Mouse (Mus musculus) ES-Bruce4 (cell line): ENCODE results near the gene Car10. TPM values are rescaled to one million over a fixed set of nuclear protein-coding genes. Genes with fewer than 3 reads are reported as not detected.

Experiments used
- H3K27ac ChIP-seq: 2 replicates; pipeline ENCODE4 v1.5.1; 2012; ENCODE audit warnings: low read length, inconsistent platforms; ENCODE audit not compliant: insufficient read depth
- H3K27me3 ChIP-seq: 2 replicates; pipeline ENCODE4 v1.6.1; 2012; ENCODE audit warnings: mild to moderate bottlenecking, low read length, inconsistent platforms; ENCODE audit not compliant: control insufficient read depth, poor library complexity, insufficient read depth, severe bottlenecking
- H3K36me3 ChIP-seq: 2 replicates; pipeline ENCODE4 v1.6.1; 2012; ENCODE audit warnings: inconsistent platforms, mild to moderate bottlenecking, low read length, moderate library complexity; ENCODE audit not compliant: control insufficient read depth, poor library complexity, insufficient read depth, severe bottlenecking
- H3K4me1 ChIP-seq: one replicate; pipeline ENCODE4 v1.8.1; 2011; ENCODE audit warnings: low read length; ENCODE audit not compliant: control insufficient read depth, insufficient read depth
- H3K4me3 ChIP-seq: 2 replicates; pipeline ENCODE4 v1.5.1; 2011; ENCODE audit warnings: low read depth, mild to moderate bottlenecking, low read length
- H3K9ac ChIP-seq: 2 replicates; pipeline ENCODE4 v1.6.1; 2012; ENCODE audit warnings: low read depth, mild to moderate bottlenecking, inconsistent platforms; ENCODE audit not compliant: poor library complexity, severe bottlenecking
- H3K9me3 ChIP-seq: replicated peaks from 2 replicates; pipeline ENCODE4 v1.6.1; 2012; ENCODE audit warnings: mild to moderate bottlenecking, low read length, inconsistent platforms; ENCODE audit not compliant: control insufficient read depth, poor library complexity, insufficient read depth, severe bottlenecking
- CTCF ChIP-seq: IDR thresholded peaks from one replicate; pipeline ENCODE4 v1.8.1; 2011; ENCODE audit warnings: low read depth, low read length
- EP300 ChIP-seq: IDR thresholded peaks from 2 replicates; pipeline ENCODE4 v1.6.1; 2011; ENCODE audit warnings: low read depth, low read length; ENCODE audit not compliant: insufficient read depth
- POLR2A ChIP-seq: IDR thresholded peaks from one replicate; pipeline ENCODE4 v1.8.1; 2011; ENCODE audit warnings: low read length; ENCODE audit not compliant: insufficient read depth
- polyA plus RNA-seq: library from polyadenylated mRNA; stranded (reverse); fragments of >200 nt; gene quantifications from 2 replicates; pipeline ENCODE4 v1.2.4, GENCODE M21; 2011; ENCODE audit warnings: low read depth; ENCODE audit not compliant: missing spikeins, insufficient read depth, insufficient read length

Gene Car10
- polyA plus RNA-seq, 1 experiment = not detected

DNA sequence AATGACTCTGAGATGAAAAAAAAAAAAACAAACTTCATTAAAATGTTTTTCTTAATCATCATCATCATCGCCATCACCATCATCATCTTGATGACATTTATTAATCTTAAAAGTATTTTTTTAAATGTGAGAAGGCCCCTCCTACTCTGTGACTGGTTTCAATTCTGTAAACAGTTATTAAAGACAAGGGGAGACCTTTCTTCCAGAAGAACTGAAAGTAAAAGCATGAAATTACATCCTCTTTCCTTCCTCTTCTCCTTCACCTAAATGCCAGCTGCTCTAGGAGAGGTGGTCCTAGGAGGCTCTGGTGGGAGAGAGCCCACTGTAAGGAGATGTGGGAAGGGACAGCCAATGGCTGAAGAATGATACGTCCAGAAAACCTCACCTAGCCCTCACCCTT, 415.0 kb downstream of the Car10 start:
- Histone ChIP-seq H3K27me3 (no peaks in the 10 kb centered on the region), H3K27ac (no peak overlapping the region), H3K9ac (no peak overlapping the region), H3K36me3 (no peaks in the 10 kb centered on the region), H3K4me1 (no peaks in the 10 kb centered on the region), H3K9me3 (no peaks in the 10 kb centered on the region), H3K4me3 (no peak overlapping the region)
- no peak for TF ChIP-seq CTCF
- TF ChIP-seq EP300 = no peak
- TF ChIP-seq POLR2A = no peak

DNA sequence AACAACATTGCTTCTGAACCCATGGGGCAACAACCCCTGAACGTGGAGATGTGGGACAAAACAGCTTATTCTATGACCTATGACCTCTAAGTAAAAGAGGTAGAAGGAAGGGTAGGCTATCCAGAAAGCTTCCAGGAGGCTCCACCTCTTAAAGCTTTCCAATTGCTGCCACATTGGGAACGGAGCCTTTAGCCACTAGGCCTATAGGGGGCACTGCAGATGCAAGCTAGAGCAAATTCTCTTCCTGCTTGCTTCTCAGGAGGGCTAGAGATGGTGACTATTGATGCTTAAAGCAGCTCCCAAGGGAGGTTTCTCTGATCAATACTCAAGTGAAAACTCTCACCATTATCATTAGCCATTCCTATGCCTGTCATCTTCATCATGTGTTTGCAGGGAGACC, 416.6 kb downstream of the Car10 start:
- no peaks in the 10 kb centered on the region for H3K4me1 ChIP-seq
- H3K9ac ChIP-seq = no peak overlapping the region
- no peaks in the 10 kb centered on the region for H3K27me3 ChIP-seq
- H3K4me3 ChIP-seq = no peak overlapping the region
- H3K27ac ChIP-seq = no peak overlapping the region
- peak; percentile 42 for TF ChIP-seq CTCF
- TF ChIP-seq POLR2A = no peak
- TF ChIP-seq EP300 = no peak
- H3K9me3 ChIP-seq = no peaks in the 10 kb centered on the region
- no peaks in the 10 kb centered on the region for H3K36me3 ChIP-seq

DNA sequence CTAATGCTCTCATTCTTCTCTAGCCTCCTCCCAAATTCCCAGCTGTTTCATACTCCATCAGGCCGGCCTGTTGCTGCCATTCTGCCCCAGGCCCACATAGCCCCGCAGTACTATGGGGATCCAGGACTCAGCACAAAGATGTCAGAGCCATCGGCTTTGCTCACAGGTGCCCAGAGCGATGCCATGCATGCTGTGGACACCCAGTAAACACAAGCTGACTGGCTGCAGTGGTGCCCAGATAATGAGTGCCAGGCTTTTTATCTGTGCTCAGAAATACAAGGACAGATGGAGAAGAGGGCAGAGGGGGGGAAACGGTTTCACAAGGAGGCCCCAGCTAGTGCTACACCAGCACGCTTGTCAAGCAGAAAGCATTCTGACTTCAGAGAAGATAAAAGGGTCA, 417.7 kb downstream of the Car10 start:
- H3K27ac ChIP-seq = no peak overlapping the region
- H3K4me3 ChIP-seq = no peak overlapping the region
- no peaks in the 10 kb centered on the region for H3K36me3 ChIP-seq
- H3K9me3 ChIP-seq = no peaks in the 10 kb centered on the region
- no peak overlapping the region for H3K9ac ChIP-seq
- no peaks in the 10 kb centered on the region for H3K4me1 ChIP-seq
- no peaks in the 10 kb centered on the region for H3K27me3 ChIP-seq
- TF ChIP-seq CTCF = no peak

DNA sequence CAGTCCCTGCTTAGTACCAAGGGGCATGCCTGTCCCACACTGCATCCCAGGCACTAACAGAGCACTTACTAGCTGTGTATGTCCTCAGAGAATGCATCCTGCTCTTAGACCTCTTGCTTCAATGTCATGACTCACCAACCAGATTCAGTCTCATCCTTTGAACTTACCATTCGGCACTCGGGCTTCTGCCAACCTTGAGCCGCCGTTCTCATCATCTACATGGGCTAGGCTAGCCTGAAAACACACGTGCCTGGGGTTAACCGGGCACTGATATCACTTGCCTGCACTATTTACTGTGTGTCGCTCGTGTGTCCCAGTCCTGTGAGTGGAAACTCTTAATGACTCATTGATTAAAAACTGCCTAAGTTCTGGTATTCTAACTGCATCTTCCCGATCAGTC, 418.4 kb downstream of the Car10 start:
- TF ChIP-seq CTCF = no peak
- H3K4me1 ChIP-seq = no peaks in the 10 kb centered on the region
- H3K27me3 ChIP-seq = no peaks in the 10 kb centered on the region
- no peak overlapping the region for H3K27ac ChIP-seq
- no peaks in the 10 kb centered on the region for H3K9me3 ChIP-seq
- H3K9ac ChIP-seq = no peak overlapping the region
- H3K36me3 ChIP-seq = no peaks in the 10 kb centered on the region
- H3K4me3 ChIP-seq = no peak overlapping the region

DNA sequence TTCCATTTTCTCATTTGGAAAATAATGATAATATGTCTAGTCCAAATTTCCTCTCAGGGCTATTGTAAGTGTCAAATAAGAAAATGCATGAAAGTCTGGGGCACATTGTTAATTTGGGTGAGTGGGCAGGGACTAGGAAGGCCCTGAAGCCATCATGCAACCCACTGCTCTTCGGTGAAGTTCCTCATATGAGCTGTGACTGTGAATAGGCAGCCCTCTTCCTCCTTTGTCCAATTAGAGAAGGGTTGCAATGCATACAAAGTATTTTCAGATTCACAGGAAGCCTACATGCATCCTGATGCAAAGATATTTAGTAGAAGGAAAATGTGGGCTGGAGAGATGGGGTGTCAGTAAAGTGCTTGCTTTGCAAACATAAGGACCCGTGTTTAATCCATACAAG, 419.1 kb downstream of the Car10 start:
- TF ChIP-seq EP300 (no peak), CTCF (no peak), POLR2A (no peak)
- H3K4me3 ChIP-seq = no peak overlapping the region
- H3K27me3 ChIP-seq = no peaks in the 10 kb centered on the region
- H3K27ac ChIP-seq = no peak overlapping the region
- no peaks in the 10 kb centered on the region for H3K4me1 ChIP-seq
- no peaks in the 10 kb centered on the region for H3K9me3 ChIP-seq
- H3K9ac ChIP-seq = no peak overlapping the region
- H3K36me3 ChIP-seq = no peaks in the 10 kb centered on the region

DNA sequence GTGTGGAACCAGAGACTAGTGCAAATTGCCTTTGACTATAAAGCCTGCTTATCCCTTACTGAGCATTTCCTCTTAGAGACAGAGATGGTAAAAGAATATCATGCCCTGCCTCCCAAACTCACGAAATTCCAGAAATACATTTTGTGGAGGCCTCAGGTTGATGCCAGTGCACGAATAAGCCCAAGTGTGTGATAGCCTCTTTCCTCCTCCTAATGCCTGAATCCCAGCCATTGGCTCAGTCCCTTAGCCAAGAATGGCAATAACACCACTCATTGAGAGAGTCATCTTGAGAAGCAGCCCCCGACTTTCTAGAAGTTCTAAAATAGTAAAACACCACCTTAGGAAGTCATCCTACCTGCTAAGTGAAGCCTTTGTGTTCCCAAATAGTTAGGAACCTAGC, 424.7 kb downstream of the Car10 start:
- H3K4me1 ChIP-seq = no peaks in the 10 kb centered on the region
- H3K4me3 ChIP-seq = no peak overlapping the region
- no peak overlapping the region for H3K9ac ChIP-seq
- no peaks in the 10 kb centered on the region for H3K27me3 ChIP-seq
- H3K9me3 ChIP-seq = no peaks in the 10 kb centered on the region
- no peak overlapping the region for H3K27ac ChIP-seq
- no peaks in the 10 kb centered on the region for H3K36me3 ChIP-seq
- TF ChIP-seq POLR2A (no peak), EP300 (no peak), CTCF (no peak)

DNA sequence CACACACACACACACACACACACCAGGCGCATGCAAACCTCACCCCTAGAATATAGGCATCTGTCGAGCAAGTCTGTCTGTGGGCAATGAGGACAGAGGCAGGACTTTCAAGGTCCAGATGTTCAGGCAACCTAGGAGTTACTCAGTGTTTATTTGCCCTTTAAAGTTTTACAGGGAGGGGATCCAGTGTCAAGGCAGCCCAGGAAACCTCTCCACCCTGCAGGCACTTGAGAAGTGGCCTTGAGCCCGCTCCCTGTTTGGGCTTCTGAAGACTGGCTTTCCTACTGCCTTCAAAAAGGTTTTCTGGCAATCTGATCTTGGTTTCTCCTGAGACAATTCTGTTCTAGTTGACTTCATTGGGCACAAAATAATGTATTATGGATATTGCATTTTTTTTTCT, 428.1 kb downstream of the Car10 start:
- Histone ChIP-seq H3K27me3 (no peaks in the 10 kb centered on the region), H3K9me3 (no peaks in the 10 kb centered on the region), H3K9ac (no peak overlapping the region), H3K36me3 (no peaks in the 10 kb centered on the region), H3K4me1 (no peaks in the 10 kb centered on the region), H3K27ac (no peak overlapping the region), H3K4me3 (no peak overlapping the region)
- TF ChIP-seq CTCF = no peak
- TF ChIP-seq EP300 = no peak
- no peak for TF ChIP-seq POLR2A
